ENCODE assay signal across 15 mouse cellular contexts in genomic region chr4:127037908-127038827, GRCm38 (mm10). TPM values are rescaled to one million over a fixed set of nuclear protein-coding genes. Genes with fewer than 3 reads are reported as not detected.
DNase-seq lines count a peak whose midpoint lies in the region; ATAC-seq and TF ChIP-seq lines count a peak whose summit lies in the region.
"Had no signal": no experiment of that assay in that cellular context is flagged by ENCODE, and none has a peak within 500 bp of the region (broad histone marks: within the 10 kb centered on the region; RNA-seq: fewer than 3 reads in every experiment).

No protein-coding gene starts in this region.

- in situ Hi-C loops in ES-E14 (cut with MboI; ENCODE audit: low sequenced_read_pairs in 2 of 2, unreplicated experiment in 2 of 2) = no loop called here

- no peaks in the 10 kb centered on the region for H3K9me3 ChIP-seq in heart, embryonic 12.5 days (replicated peaks)
- no peaks in the 10 kb centered on the region for H3K9me3 ChIP-seq in ES-E14 (ENCODE audit: control insufficient read depth, insufficient read depth, low read depth, low read length)
- no peaks in the 10 kb centered on the region for H3K9me3 ChIP-seq in liver, embryonic 14.5 days (ENCODE audit: control insufficient read depth, low read length)
- no peaks in the 10 kb centered on the region for H3K9me3 ChIP-seq in hindbrain, embryonic 10.5 days
- H3K9me3 ChIP-seq: neural tube, embryonic 15.5 days had no signal

- H3K4me3 ChIP-seq in heart, embryonic 12.5 days = no peak overlapping the region
- no peak overlapping the region for H3K4me3 ChIP-seq in ES-E14 (ENCODE audit: insufficient read depth in 1 of 2, low read depth in 1 of 2, low read length in 2 of 2, poor library complexity in 1 of 2, severe bottlenecking in 1 of 2)
- no peak overlapping the region for H3K4me3 ChIP-seq in liver, embryonic 14.5 days (ENCODE audit: insufficient read depth in 1 of 2, low read depth in 2 of 2, low read length in 2 of 2)
- no peak overlapping the region for H3K4me3 ChIP-seq in hindbrain, embryonic 10.5 days
- H3K4me3 ChIP-seq: heart, adult 2 months; neural tube, embryonic 15.5 days had no signal

- no peak overlapping the region for H3K4me2 ChIP-seq in heart, embryonic 12.5 days
- no peak overlapping the region for H3K4me2 ChIP-seq in liver, embryonic 14.5 days (ENCODE audit: low read depth)
- H3K4me2 ChIP-seq: neural tube, embryonic 15.5 days had no signal

- H3K36me3 ChIP-seq in heart, embryonic 12.5 days = peaks cover 64% of the 10 kb centered on the region
- peaks cover 28% of the 10 kb centered on the region for H3K36me3 ChIP-seq in ES-E14 (ENCODE audit: control insufficient read depth, insufficient read depth, low read length, poor library complexity, severe bottlenecking)
- H3K36me3 ChIP-seq in liver, embryonic 14.5 days (replicated peaks; ENCODE audit: control insufficient read depth, insufficient read depth, low read depth) = peaks cover 64% of the 10 kb centered on the region
- H3K36me3 ChIP-seq in hindbrain, embryonic 10.5 days = peaks cover 95% of the 10 kb centered on the region

- DNase-seq in heart, adult 9 months (ENCODE audit: low spot score in 2 of 2) = no peak
- DNase-seq in ES-E14 (ENCODE audit: low read depth, low spot score) = no peak
- DNase-seq in induced T-regulatory cell, adult 2 months (ENCODE audit: low read depth) = peak; percentile 37
- DNase-seq in liver, embryonic 14.5 days (ENCODE audit: low read depth in 3 of 3, low spot score in 3 of 3) = no peak
- DNase-seq in cerebellum, postnatal 25 days = no peak
- DNase-seq in frontal cortex, adult 2 months (ENCODE audit: extremely low spot score in 1 of 2, low spot score in 1 of 2) = no peak
- DNase-seq in hindbrain, embryonic 10.5 days (ENCODE audit: low spot score) = no peak
- DNase-seq: adrenal gland, adult 8-10 months; heart, adult 2 months; right cerebral cortex, postnatal 14 days; thymus, postnatal 36 days had no signal

- no peaks in the 10 kb centered on the region for H3K4me1 ChIP-seq in heart, embryonic 12.5 days (replicated peaks)
- no peaks in the 10 kb centered on the region for H3K4me1 ChIP-seq in ES-E14 (ENCODE audit: control insufficient read depth in 2 of 2, insufficient read depth in 2 of 2, low read length in 2 of 2, poor library complexity in 1 of 2)
- no peaks in the 10 kb centered on the region for H3K4me1 ChIP-seq in liver, embryonic 14.5 days (replicated peaks; ENCODE audit: control insufficient read depth in 2 of 2, insufficient read depth in 2 of 2, low read length in 1 of 2)
- no peaks in the 10 kb centered on the region for H3K4me1 ChIP-seq in hindbrain, embryonic 10.5 days (replicated peaks)

- no peaks in the 10 kb centered on the region for H3K27me3 ChIP-seq in heart, embryonic 12.5 days (replicated peaks)
- no peaks in the 10 kb centered on the region for H3K27me3 ChIP-seq in liver, embryonic 14.5 days (ENCODE audit: control insufficient read depth, insufficient read depth, low read length)
- no peaks in the 10 kb centered on the region for H3K27me3 ChIP-seq in hindbrain, embryonic 10.5 days (ENCODE audit: insufficient read depth, poor library complexity, severe bottlenecking)
- H3K27me3 ChIP-seq: neural tube, embryonic 15.5 days had no signal

- 0 out of 2 replicates have a peak, but pooled peaks have one; percentile 22 for ATAC-seq in heart, embryonic 12.5 days (ENCODE audit: insufficient number of reproducible peaks, low FRiP score)
- ATAC-seq in liver, embryonic 14.5 days (ENCODE audit: insufficient read depth) = peak; percentile 39; the same call in 1 of the 2 replicates
- ATAC-seq: lung, postnatal 0 days; midbrain, embryonic 16.5 days had no signal

- H3K9ac ChIP-seq in heart, embryonic 12.5 days = no peak overlapping the region
- H3K9ac ChIP-seq in ES-E14 (ENCODE audit: insufficient read depth, low read depth, low read length, poor library complexity, severe bottlenecking) = no peak overlapping the region
- H3K9ac ChIP-seq in liver, embryonic 14.5 days (replicated peaks) = no peak overlapping the region
- H3K9ac ChIP-seq: neural tube, embryonic 15.5 days had no signal

- 88% methylated on average over 8 of the region's 8 CpGs for WGBS in heart, embryonic 12.5 days
- 74% methylated on average over 8 of the region's 8 CpGs for WGBS in liver, embryonic 14.5 days (ENCODE audit: insufficient replicate concordance)
- 90% methylated on average over 8 of the region's 8 CpGs for WGBS in hindbrain, embryonic 10.5 days

- no peak for TF ChIP-seq CTCF in liver, embryonic 14.5 days (IDR thresholded peaks at IDR 0.05; ENCODE audit: low read depth)

- H3K27ac ChIP-seq in heart, embryonic 12.5 days (ENCODE audit: poor library complexity, severe bottlenecking) = no peak overlapping the region
- no peak overlapping the region for H3K27ac ChIP-seq in ES-E14 (ENCODE audit: insufficient read depth, low read depth, low read length, poor library complexity, severe bottlenecking)
- H3K27ac ChIP-seq in liver, embryonic 14.5 days = no peak overlapping the region
- H3K27ac ChIP-seq in hindbrain, embryonic 10.5 days = no peak overlapping the region
- H3K27ac ChIP-seq: heart, adult 2 months; neural tube, embryonic 15.5 days had no signal

- TF ChIP-seq EP300 in liver, embryonic 14.5 days (IDR thresholded peaks at IDR 0.05; ENCODE audit: low read depth) = no peak

TF ChIP-seq in ES-E14, 5 proteins besides CTCF, POLR2A, EP300 and RAD21:
- TF ChIP-seq CHD2 (IDR thresholded peaks at IDR 0.05; ENCODE audit: low read depth, low read length) = peak; percentile 67; the same call in 1 of the 2 replicates
- TF ChIP-seq ZNF384 (IDR thresholded peaks at IDR 0.05; ENCODE audit: low read depth, low read length) = no peak

RNA-seq across cellular contexts. Expression of gene Sfpq, which starts 17.0 kb away (rescaled TPM):
- polyA plus RNA-seq in heart, embryonic 12.5 days (2016; fragmentation: Nextera tagmentation; extraction: Ambion mirVana) = 82.5 and 91.4 TPM in 2 replicates
- 337 and 384 TPM in 2 replicates for total RNA-seq in ES-E14 (2012; rRNA removed)
- polyA plus RNA-seq in liver, embryonic 14.5 days (2012; rRNA removed) = 36.8 and 89.3 TPM in 2 replicates
- 34.6 and 35.5 TPM in 2 replicates for polyA plus RNA-seq in liver, embryonic 14.5 days (2014; fragmentation: Nextera tagmentation; extraction: Ambion mirVana)
- 163 and 168 TPM in 2 replicates for polyA plus RNA-seq in frontal cortex, adult 2 months (2012; rRNA removed)
- polyA plus RNA-seq in hindbrain, embryonic 10.5 days (2016; fragmentation: Nextera tagmentation; extraction: Ambion mirVana) = 103 and 116 TPM in 2 replicates

RNA-seq across cellular contexts. Expression of gene Zmym1, which starts 22.8 kb away (rescaled TPM):
- polyA plus RNA-seq in heart, embryonic 12.5 days (2016; fragmentation: Nextera tagmentation; extraction: Ambion mirVana) = 18.7 and 19.5 TPM in 2 replicates
- 42.9 and 56.8 TPM in 2 replicates for total RNA-seq in ES-E14 (2012; rRNA removed)
- polyA plus RNA-seq in liver, embryonic 14.5 days (2012; rRNA removed) = 2.0 and 4.0 TPM in 2 replicates
- 9.8 and 10.2 TPM in 2 replicates for polyA plus RNA-seq in liver, embryonic 14.5 days (2014; fragmentation: Nextera tagmentation; extraction: Ambion mirVana)
- polyA plus RNA-seq in frontal cortex, adult 2 months (2012; rRNA removed) = 7.0 and 8.0 TPM in 2 replicates
- polyA plus RNA-seq in hindbrain, embryonic 10.5 days (2016; fragmentation: Nextera tagmentation; extraction: Ambion mirVana) = 28.1 and 35.6 TPM in 2 replicates

RNA-seq across cellular contexts. Expression of gene Zmym6, which starts 39.0 kb away (rescaled TPM):
- 15.9 and 17.8 TPM in 2 replicates for polyA plus RNA-seq in heart, embryonic 12.5 days (2016; fragmentation: Nextera tagmentation; extraction: Ambion mirVana)
- total RNA-seq in ES-E14 (2012; rRNA removed) = 18.1 and 18.2 TPM in 2 replicates
- 3.1 and 3.7 TPM in 2 replicates for polyA plus RNA-seq in liver, embryonic 14.5 days (2012; rRNA removed)
- 1.9 TPM in 2 replicates for polyA plus RNA-seq in liver, embryonic 14.5 days (2014; fragmentation: Nextera tagmentation; extraction: Ambion mirVana)
- 42.2 and 44.6 TPM in 2 replicates for polyA plus RNA-seq in frontal cortex, adult 2 months (2012; rRNA removed)
- polyA plus RNA-seq in hindbrain, embryonic 10.5 days (2016; fragmentation: Nextera tagmentation; extraction: Ambion mirVana) = 19.5 and 21.6 TPM in 2 replicates
